Mouse (Mus musculus) embryonic fibroblast, embryonic 13.5 days (primary cell): Measurements from ENCODE around the gene 1700029P11Rik.

Experiments
- CTCF ChIP-seq: IDR thresholded peaks from 2 replicates; pipeline ENCODE4 v1.5.1; 2011; ENCODE audit warnings: mild to moderate bottlenecking, control low read depth, low read length, moderate library complexity, borderline replicate concordance; ENCODE audit not compliant: insufficient read depth
- POLR2A ChIP-seq: IDR thresholded peaks from 2 replicates; pipeline ENCODE4 v1.6.1; 2011; ENCODE audit warnings: low read depth, mild to moderate bottlenecking, control low read depth, low read length, moderate library complexity

DNA sequence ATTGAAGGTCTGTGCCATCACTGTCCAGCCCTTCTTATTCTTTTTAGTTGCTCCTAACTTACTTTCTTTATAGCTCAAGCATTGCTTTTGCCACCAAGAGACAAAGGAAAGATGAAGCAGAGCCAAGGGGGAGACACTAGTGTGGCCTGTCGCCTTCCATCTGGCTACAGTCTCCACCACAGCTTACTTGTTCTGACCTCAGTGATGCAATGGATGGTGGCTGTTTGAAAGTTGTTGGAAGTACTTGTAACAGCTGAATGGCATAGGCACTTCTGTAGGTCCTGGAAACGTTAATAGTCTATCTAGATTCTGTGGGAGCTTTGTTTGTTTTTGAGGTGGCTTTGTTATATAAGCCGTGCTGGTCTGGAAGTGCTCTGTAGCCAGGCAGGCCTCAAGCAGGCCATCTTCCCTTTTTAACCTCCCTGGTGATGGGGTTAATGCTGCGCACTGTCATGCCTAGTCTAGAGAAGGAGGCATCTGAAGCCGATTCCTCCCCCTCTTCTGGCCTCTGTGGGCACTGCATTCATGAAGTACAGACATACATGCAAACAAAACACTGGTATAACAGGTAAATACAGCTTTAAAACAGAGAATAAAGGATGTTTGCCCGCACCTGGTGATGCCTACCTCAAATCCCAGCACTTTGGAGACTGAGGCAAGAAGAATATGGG lies 43.8 kb downstream of the 1700029P11Rik start:
- TF ChIP-seq POLR2A (no peak), CTCF (no peak)
